Mouse (Mus musculus) MEL (cell line): Measurements from ENCODE around the gene Commd6.

ENCODE experiments used
- CHD2 ChIP-seq: IDR thresholded peaks from 2 replicates; pipeline ENCODE4 v1.6.1; 2011; ENCODE audit warnings: low read length, improper control_type of control experiment
- CTCF ChIP-seq, 3 experiments: IDR thresholded peaks in 2 of 3; conservative IDR thresholded peaks in 1 of 3; 2 replicates each; pipeline ENCODE4 v1.5.1; 2011 to 2012; ENCODE audit warnings: low read length in 3 of 3, low read depth in 2 of 3, mild to moderate bottlenecking in 2 of 3, improper control_type of control experiment in 1 of 3, inconsistent platforms in 1 of 3, mixed read lengths in 1 of 3, moderate library complexity in 1 of 3; ENCODE audit not compliant: control insufficient read depth in 1 of 3, insufficient read depth in 1 of 3, poor library complexity in 1 of 3, severe bottlenecking in 1 of 3
- EP300 ChIP-seq, 2 experiments: IDR thresholded peaks; 2 replicates each; pipeline ENCODE4 v1.6.1; 2011; ENCODE audit warnings: improper control_type of control experiment in 2 of 2, low read length in 2 of 2, low read depth in 1 of 2, mild to moderate bottlenecking in 1 of 2
- KAT2A ChIP-seq: conservative IDR thresholded peaks from 2 replicates; pipeline ENCODE4 v1.6.1; 2012; ENCODE audit warnings: low read depth, low read length, improper control_type of control experiment, inconsistent platforms
- MAFK ChIP-seq: IDR thresholded peaks from 2 replicates; pipeline ENCODE4 v1.6.1; 2011; ENCODE audit warnings: low read depth, mild to moderate bottlenecking, low read length, improper control_type of control experiment, borderline replicate concordance
- MYB ChIP-seq: IDR thresholded peaks from 2 replicates; pipeline ENCODE4 v1.6.1; 2011; ENCODE audit warnings: mild to moderate bottlenecking, low read depth, low read length, improper control_type of control experiment
- POLR2A ChIP-seq, 2 experiments: IDR thresholded peaks; 2 replicates each; pipeline ENCODE4 v1.6.1; 2011 to 2012; ENCODE audit warnings: low read length in 2 of 2, mild to moderate bottlenecking in 2 of 2, control low read depth in 1 of 2, improper control_type of control experiment in 1 of 2, low read depth in 1 of 2, moderate library complexity in 1 of 2; ENCODE audit not compliant: control insufficient read depth in 1 of 2, insufficient read depth in 1 of 2, poor library complexity in 1 of 2
- TBP ChIP-seq: IDR thresholded peaks from 2 replicates; pipeline ENCODE4 v1.8.0; 2011; ENCODE audit warnings: low read depth, low read length, improper control_type of control experiment
- USF1 ChIP-seq: IDR thresholded peaks from 2 replicates; pipeline ENCODE4 v1.6.1; 2014; ENCODE audit warnings: low read depth, mild to moderate bottlenecking, inconsistent platforms, low read length, improper control_type of control experiment, moderate library complexity
- USF2 ChIP-seq, 2 experiments: IDR thresholded peaks; 2 replicates each; pipeline ENCODE4 v1.6.1; 2011 to 2012; ENCODE audit warnings: improper control_type of control experiment in 2 of 2, low read length in 2 of 2, borderline replicate concordance in 1 of 2, inconsistent platforms in 1 of 2, low read depth in 1 of 2, mild to moderate bottlenecking in 1 of 2; ENCODE audit not compliant: insufficient read depth in 1 of 2
- ZMIZ1 ChIP-seq: IDR thresholded peaks from 2 replicates; pipeline ENCODE4 v1.6.1; 2012; ENCODE audit warnings: low read depth, mild to moderate bottlenecking, inconsistent platforms, low read length, improper control_type of control experiment, moderate library complexity

GRCm38 (mm10) chr14:101664274-101664673, 23.8 kb upstream of the Commd6 start:
- TF ChIP-seq ZMIZ1 (no peak), CTCF (IDR thresholded peaks at IDR 0.05 in 2 of 3, conservative IDR thresholded peaks at IDR 0.05 in 1 of 3; ENCODE audit: control insufficient read depth in 1 of 3, insufficient read depth in 1 of 3, low read depth in 2 of 3, low read length in 3 of 3, poor library complexity in 1 of 3, severe bottlenecking in 1 of 3) (no peak), POLR2A (IDR thresholded peaks at IDR 0.05; ENCODE audit: control insufficient read depth in 1 of 2, insufficient read depth in 1 of 2, low read depth in 1 of 2, low read length in 2 of 2, poor library complexity in 1 of 2) (no peak), CHD2 (no peak), EP300 (IDR thresholded peaks at IDR 0.05; ENCODE audit: low read depth in 1 of 2, low read length in 2 of 2) (no peak), USF2 (IDR thresholded peaks at IDR 0.05; ENCODE audit: borderline replicate concordance in 1 of 2, insufficient read depth in 1 of 2, low read depth in 1 of 2, low read length in 2 of 2) (no peak), MAFK (no peak), USF1 (no peak), TBP (no peak), MYB (no peak), KAT2A (no peak)
